Mouse (Mus musculus): ENCODE measurements around the gene Pum1. TPM values are rescaled to one million over a fixed set of nuclear protein-coding genes. Genes with fewer than 3 reads are reported as not detected.

Gene Pum1
- polyA plus RNA-seq, 1 experiment = 36.8 TPM

GRCm38 (mm10) chr4:130813958-130814357, 150.8 kb downstream of the Pum1 start:
- no peak for DNase-seq (ENCODE audit: low spot score)

DNA sequence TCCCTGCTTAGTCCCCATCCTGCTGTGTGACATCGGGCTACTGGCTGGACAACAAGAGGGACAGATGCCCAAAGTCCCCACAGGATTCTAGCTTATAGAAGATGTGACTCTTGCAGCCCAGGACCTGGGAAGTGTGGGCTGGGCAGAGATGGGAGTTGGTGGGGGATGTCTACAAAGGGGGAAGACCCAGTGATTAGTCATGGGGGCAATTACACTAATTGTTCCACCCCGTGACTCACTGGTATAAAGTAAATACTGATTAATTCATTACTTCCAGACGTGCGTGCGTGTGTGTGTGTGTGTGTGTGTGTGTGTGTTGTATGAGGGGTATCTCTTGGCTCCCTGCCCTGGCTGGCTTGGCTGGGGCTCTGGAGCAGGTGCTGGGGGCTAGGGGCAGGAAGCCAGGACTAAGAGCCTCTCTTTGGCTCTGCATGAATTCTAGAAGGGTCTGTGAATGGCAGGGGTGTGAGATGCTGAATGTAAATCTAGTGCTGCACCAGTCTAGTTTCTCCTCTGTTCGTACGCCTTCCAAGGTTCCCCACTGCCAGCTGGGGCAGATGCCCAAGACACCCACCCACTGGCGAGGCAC, 151.7 kb downstream of the Pum1 start:
- DNase-seq (ENCODE audit: low spot score) = no peak

- DNase-seq (ENCODE audit: low spot score) = no peak
Observed at GRCm38 (mm10) chr4:130815860-130816259, 152.7 kb downstream of the Pum1 start.

DNA sequence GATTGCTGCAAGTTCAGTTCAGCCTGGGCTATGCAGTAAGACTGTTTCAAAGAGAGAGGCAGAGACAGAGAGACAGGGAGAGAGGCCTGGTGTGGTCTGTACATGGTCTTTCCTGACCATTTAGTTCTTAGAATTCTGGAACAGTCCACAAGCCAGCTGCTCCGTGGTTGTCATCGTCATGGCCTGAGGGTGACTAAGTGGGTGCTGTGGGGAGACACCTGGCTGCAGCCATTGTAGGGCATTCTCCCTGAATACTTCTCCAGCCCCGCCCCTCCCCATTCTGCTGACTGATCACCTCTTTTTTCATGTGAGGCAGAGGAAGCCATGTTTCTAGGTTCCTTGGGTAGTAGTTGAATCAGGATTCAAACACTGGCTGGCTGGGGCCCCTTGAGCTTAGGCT, 156.7 kb downstream of the Pum1 start:
- DNase-seq (ENCODE audit: low spot score) = no peak

DNA sequence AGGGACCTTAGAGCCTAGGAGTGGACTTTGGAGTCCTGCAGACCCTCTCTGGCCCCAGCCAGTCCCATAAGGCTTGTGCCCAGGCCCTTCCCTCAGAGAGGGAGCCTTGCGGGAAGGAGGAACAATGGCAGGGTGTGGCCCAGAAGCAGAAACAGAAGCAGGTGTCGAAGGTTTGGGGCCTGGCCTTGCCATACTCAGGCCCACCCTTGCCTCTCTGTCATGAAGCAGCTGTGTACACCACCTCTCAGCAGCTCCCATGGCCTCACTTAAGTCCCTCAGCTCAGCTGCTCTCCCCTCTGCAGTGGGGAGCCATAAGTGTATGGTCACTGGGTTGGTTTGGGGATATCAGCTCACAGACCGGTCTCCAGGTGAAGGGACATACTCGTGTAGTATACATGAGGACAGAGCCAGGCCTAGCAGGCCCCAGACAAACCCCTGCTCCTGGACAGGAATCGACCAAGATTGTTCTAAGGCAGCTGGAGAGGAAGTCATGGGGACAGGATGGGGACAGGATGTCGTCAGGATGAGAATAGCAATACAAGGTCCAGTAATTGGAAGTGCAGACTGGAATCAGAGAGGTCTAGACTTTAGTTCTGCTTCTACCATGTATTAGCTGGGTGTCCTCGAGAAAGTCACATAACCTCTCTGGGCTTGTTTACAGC, 157.6 kb downstream of the Pum1 start:
- no peak for DNase-seq (ENCODE audit: low spot score)

GRCm38 (mm10) chr4:130828851-130829673, 165.9 kb downstream of the Pum1 start:
- DNase-seq (ENCODE audit: low spot score) = no peak

Other genes with a start within 250 kb of the Pum1 start
- 3.2 and 3.4 TPM in 2 replicates for gene Nkain1, start 89.1 kb upstream of the Pum1 start, polyA plus RNA-seq (2012; rRNA removed)
- gene Sdc3, start 129.2 kb downstream of the Pum1 start, polyA plus RNA-seq (2012; rRNA removed) = 33.3 and 63.7 TPM in 2 replicates
- gene Laptm5, start 249.8 kb downstream of the Pum1 start, polyA plus RNA-seq (2012; rRNA removed) = 50.5 and 51.9 TPM in 2 replicates